Mouse (Mus musculus): ENCODE results near the gene Nup133.

Nup133 gene

GRCm38 (mm10) chr8:123887956-123888355 is 61.1 kb downstream of the Nup133 start:
- in situ Hi-C loops (cut with MboI), result no loop called here

- in situ Hi-C loops (cut with MboI), result no loop called here
These were observed 61.9 kb downstream of the Nup133 start for GRCm38 (mm10) chr8:123887163-123887562.

- in situ Hi-C loops (cut with MboI), result no loop called here
These were observed 64.1 kb downstream of the Nup133 start for GRCm38 (mm10) chr8:123884721-123885565.

DNA sequence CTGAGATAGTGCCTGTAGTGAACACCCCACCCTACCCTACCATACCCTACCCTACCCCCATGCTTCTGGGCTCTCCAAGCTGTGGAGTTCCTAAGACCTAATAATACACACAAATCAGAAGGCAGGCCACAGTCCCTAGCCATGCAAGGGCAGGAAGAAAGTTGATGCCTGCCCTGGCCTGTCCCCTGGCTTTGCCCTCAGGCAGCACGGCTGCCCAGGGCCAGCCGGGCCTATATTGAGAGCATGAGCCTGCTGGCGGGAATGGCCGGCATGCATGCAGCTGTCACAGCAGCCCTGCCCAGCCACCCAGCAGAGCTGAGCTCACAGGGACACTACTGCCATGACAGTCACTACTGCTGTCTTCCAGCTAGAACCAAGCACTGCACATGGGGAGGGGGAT is 66.0 kb downstream of the Nup133 start:
- in situ Hi-C loops (cut with MboI), result no loop called here

GRCm38 (mm10) chr8:123882412-123882811 is 66.7 kb downstream of the Nup133 start:
- in situ Hi-C loops (cut with MboI), result no loop called here

DNA sequence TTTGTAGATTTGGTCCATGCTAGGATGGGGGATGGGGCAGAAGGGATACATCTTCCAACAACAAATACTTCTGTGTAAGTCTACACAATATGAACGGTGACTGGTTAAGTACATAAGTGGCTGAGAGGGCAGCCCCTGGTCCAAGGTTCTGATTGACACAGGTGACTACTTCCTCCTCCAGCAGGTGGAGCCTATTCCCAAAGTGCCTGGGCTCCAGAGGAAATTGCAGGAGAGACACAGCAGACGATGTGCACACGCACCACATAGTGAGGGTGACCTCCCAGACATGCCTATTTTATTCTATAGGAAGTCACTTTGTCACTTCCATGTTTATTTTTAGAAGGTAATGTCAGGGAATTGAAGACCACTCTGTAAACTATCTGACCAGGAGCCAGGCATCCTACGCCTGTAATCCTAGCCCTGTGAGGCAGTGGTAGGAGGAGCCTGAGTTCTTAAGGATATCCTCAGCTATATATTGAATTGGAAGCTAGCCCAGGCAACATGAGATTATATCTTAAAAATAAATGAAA is 68.2 kb downstream of the Nup133 start:
- in situ Hi-C loops (cut with MboI), result no loop called here

GRCm38 (mm10) chr8:123880271-123880670 is 68.8 kb downstream of the Nup133 start:
- in situ Hi-C loops (cut with MboI), result no loop called here

- in situ Hi-C loops (cut with MboI), result no loop called here
These were observed 71.2 kb downstream of the Nup133 start for GRCm38 (mm10) chr8:123877865-123878264.

- in situ Hi-C loops (cut with MboI), result no loop called here
These were observed 74.7 kb downstream of the Nup133 start for GRCm38 (mm10) chr8:123874324-123874723.

GRCm38 (mm10) chr8:123873364-123873763 is 75.7 kb downstream of the Nup133 start:
- in situ Hi-C loops (cut with MboI), result no loop called here

- in situ Hi-C loops (cut with MboI), result no loop called here
These were observed 77.0 kb downstream of the Nup133 start for GRCm38 (mm10) chr8:123872048-123872447.

GRCm38 (mm10) chr8:123866971-123867370 is 82.1 kb downstream of the Nup133 start:
- in situ Hi-C loops (cut with MboI), result no loop called here

- in situ Hi-C loops (cut with MboI), result no loop called here
These were observed 83.3 kb downstream of the Nup133 start for GRCm38 (mm10) chr8:123865786-123866185.

DNA sequence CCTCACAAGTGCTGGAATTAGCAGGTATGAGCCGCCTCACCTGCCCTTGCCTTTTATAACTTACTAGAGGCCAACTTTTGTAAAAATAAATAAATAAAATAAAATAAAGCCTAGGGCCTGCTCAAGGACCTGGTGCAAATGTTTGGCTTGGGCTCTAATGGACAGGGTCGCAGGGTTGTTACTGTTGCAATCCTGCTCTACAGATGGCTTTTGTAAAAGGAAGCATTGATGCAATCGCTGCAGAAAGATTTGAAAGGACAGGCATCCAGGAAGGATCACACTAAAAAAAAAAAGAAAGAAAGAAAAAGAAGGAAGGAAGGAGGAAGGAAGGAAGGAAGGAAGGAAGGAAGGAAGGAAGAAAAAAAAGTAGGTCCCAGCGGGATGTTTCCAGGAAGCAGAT is 88.7 kb downstream of the Nup133 start:
- in situ Hi-C loops (cut with MboI), result no loop called here

DNA sequence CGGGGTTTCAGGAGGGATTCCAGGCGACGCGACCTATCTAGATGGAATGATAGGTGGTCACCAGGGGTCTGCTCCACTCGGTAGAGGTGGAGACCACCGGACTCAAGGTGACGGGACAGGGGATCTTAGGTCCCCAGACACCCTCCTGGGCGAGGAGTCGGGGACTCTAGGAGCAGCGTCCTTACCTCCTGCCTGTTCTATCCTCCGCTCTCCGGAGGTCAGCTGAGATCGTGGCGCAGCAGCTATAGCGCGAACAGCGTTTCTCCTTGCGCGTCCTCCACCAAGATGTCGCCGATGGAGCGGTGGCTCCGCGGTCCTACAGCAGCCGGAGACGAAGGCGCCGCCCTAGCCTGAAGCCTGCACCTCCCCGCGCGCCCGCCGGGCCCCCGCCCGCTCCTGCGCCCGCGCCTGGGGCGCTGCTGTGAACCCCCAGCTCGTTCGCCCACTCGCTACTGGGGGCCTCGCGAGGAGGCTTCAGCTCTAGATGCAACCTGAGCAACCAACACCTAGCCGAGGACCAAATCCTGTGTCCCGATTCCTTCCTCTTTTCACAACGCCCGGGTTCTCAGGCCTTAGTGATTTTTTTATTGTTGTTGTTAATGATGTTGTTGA is 89.3 kb downstream of the Nup133 start, which contains the start of gene Ccsap:
TSS of gene Ccsap (minus strand) at position 562 of the 612 bp plus-strand sequence.
- in situ Hi-C loops (cut with MboI), result no loop called here

GRCm38 (mm10) chr8:123858941-123859647 is 90.0 kb downstream of the Nup133 start:
- in situ Hi-C loops (cut with MboI), result no loop called here

DNA sequence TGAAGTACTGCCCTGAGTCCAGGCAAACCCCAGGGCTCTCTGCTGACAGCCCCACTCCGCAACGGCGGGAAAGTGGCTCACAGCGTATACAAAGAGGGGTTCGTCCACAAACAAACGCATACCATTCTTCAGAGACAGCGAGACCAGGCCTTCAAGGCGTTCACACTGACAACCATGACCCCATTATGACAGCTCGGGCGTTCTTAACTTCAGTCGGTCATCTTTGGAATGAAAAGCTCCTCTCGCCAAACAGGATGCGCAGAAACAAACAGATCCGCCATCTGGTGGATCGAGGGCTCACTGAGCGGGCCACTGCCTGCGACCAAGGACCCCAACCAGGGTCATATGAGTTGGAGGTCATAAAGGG is 90.5 kb downstream of the Nup133 start:
- in situ Hi-C loops (cut with MboI), result no loop called here

- in situ Hi-C loops (cut with MboI), result no loop called here
These were observed 91.7 kb downstream of the Nup133 start for GRCm38 (mm10) chr8:123857361-123857760.

- in situ Hi-C loops (cut with MboI), result no loop called here
These were observed 94.2 kb downstream of the Nup133 start for GRCm38 (mm10) chr8:123854733-123855475.

- in situ Hi-C loops (cut with MboI), result no loop called here
These were observed 94.8 kb downstream of the Nup133 start for GRCm38 (mm10) chr8:123854252-123854651.

DNA sequence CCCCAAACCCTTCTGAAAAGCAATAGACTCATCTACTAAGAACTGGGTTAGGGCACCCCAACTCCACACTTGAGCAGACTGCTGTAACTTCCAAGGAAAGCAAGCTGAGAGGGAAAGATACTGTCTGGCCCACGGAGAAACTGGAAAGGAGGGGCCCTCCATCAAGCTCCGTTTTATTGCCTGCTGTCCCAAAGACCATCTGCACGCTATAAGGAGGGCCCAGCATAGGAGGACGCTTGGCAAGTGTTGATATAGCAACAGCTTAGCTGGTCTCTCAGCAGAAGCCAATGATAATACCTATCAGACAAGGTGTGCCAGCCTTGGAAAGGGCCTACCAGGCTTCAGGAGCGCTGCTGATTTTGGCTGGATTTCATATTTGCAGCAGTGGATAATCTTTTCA is 97.5 kb downstream of the Nup133 start:
- in situ Hi-C loops (cut with MboI), result no loop called here

- in situ Hi-C loops (cut with MboI), result no loop called here
These were observed 99.7 kb downstream of the Nup133 start for GRCm38 (mm10) chr8:123849352-123849751.

All from mature B cell (primary cell).